ENCODE assay signal across 9 mouse cellular contexts in genomic region chr14:104465483-104466235, GRCm38 (mm10). TPM values are rescaled to one million over a fixed set of nuclear protein-coding genes. Genes with fewer than 3 reads are reported as not detected.
DNase-seq lines count a peak whose midpoint lies in the region; ATAC-seq and TF ChIP-seq lines count a peak whose summit lies in the region.
"Had no signal": no experiment of that assay in that cellular context is flagged by ENCODE, and none has a peak within 500 bp of the region (broad histone marks: within the 10 kb centered on the region; RNA-seq: fewer than 3 reads in every experiment).

No protein-coding gene starts in this region.

- H3K4me2 ChIP-seq in forebrain, postnatal 0 days (ENCODE audit: low read depth), result peak overlapping the region; percentile 49
- H3K4me2 ChIP-seq in limb, embryonic 15.5 days, result peak overlapping the region; percentile 55
- peak overlapping the region; percentile 80 for H3K4me2 ChIP-seq in neural tube, embryonic 15.5 days

- 0 out of 2 replicates have a peak overlapping the region, but pooled peaks have one; percentile 25 for H3K9ac ChIP-seq in ES-E14 (ENCODE audit: insufficient read depth, low read depth, low read length, poor library complexity, severe bottlenecking)
- H3K9ac ChIP-seq in forebrain, postnatal 0 days, result 0 out of 2 replicates have a peak overlapping the region, but pooled peaks have one; percentile 3
- H3K9ac ChIP-seq in limb, embryonic 15.5 days, result no peak overlapping the region
- peak overlapping the region; percentile 41 for H3K9ac ChIP-seq in neural tube, embryonic 15.5 days (replicated peaks)

- H3K4me3 ChIP-seq in ES-E14 (ENCODE audit: insufficient read depth in 1 of 2, low read depth in 1 of 2, low read length in 2 of 2, poor library complexity in 1 of 2, severe bottlenecking in 1 of 2), result peak overlapping the region; percentile 43 to 52
- peak overlapping the region; percentile 29 for H3K4me3 ChIP-seq in forebrain, postnatal 0 days (ENCODE audit: low read depth, low read length)
- H3K4me3 ChIP-seq in limb, embryonic 15.5 days, result peak overlapping the region; percentile 52
- peak overlapping the region; percentile 58 for H3K4me3 ChIP-seq in neural tube, embryonic 15.5 days (replicated peaks)
- H3K4me3 ChIP-seq: erythroblast, embryonic 14.5 days had no signal

- H3K9me3 ChIP-seq in ES-E14 (ENCODE audit: control insufficient read depth, insufficient read depth, low read depth, low read length), result no peaks in the 10 kb centered on the region
- H3K9me3 ChIP-seq in forebrain, postnatal 0 days (ENCODE audit: low read length), result no peaks in the 10 kb centered on the region
- no peaks in the 10 kb centered on the region for H3K9me3 ChIP-seq in limb, embryonic 15.5 days
- no peaks in the 10 kb centered on the region for H3K9me3 ChIP-seq in neural tube, embryonic 15.5 days (replicated peaks)

- in situ Hi-C loops in ES-E14 (cut with MboI; ENCODE audit: low sequenced_read_pairs in 2 of 2, unreplicated experiment in 2 of 2), result no loop called here

- TF ChIP-seq CTCF in forebrain, postnatal 0 days (IDR thresholded peaks at IDR 0.05; ENCODE audit: low read depth), result 0 out of 2 replicates have a peak, but pooled peaks have one; percentile 14

- no peak for ATAC-seq in forebrain, postnatal 0 days
- no peak for ATAC-seq in limb, embryonic 15.5 days (ENCODE audit: insufficient number of reproducible peaks, low FRiP score, low TSS enrichment, low read depth)
- no peak for ATAC-seq in neural tube, embryonic 15.5 days (ENCODE audit: low FRiP score)
- ATAC-seq in megakaryocyte-erythroid progenitor cell, adult 5-6 weeks (replicated peaks; ENCODE audit: low FRiP score, low TSS enrichment, poor library complexity, severe bottlenecking), result no peak

- DNase-seq in adrenal gland, postnatal 14 days, result peak; percentile 22
- no peak for DNase-seq in adrenal gland, adult 8-10 months
- DNase-seq in ES-E14 (ENCODE audit: low read depth, low spot score), result no peak
- DNase-seq in forebrain, postnatal 0 days, result no peak
- DNase-seq in frontal cortex, postnatal 14 days (ENCODE audit: low spot score in 2 of 2), result no peak

- peaks cover 0 to 5% of the 10 kb centered on the region in 2 experiments; a peak in 1 of 4 replicates for H3K4me1 ChIP-seq in ES-E14 (ENCODE audit: control insufficient read depth in 2 of 2, insufficient read depth in 2 of 2, low read length in 2 of 2, poor library complexity in 1 of 2)
- no peaks in the 10 kb centered on the region for H3K4me1 ChIP-seq in forebrain, postnatal 0 days (ENCODE audit: insufficient read depth)
- H3K4me1 ChIP-seq in limb, embryonic 15.5 days, result peaks cover 27% of the 10 kb centered on the region
- peaks cover 33% of the 10 kb centered on the region for H3K4me1 ChIP-seq in neural tube, embryonic 15.5 days

- H3K36me3 ChIP-seq in ES-E14 (ENCODE audit: control insufficient read depth, insufficient read depth, low read length, poor library complexity, severe bottlenecking), result no peaks in the 10 kb centered on the region; the same call in 1 of the 2 replicates
- no peaks in the 10 kb centered on the region for H3K36me3 ChIP-seq in forebrain, postnatal 0 days (ENCODE audit: insufficient read depth)
- H3K36me3 ChIP-seq in limb, embryonic 15.5 days, result no peaks in the 10 kb centered on the region
- H3K36me3 ChIP-seq in neural tube, embryonic 15.5 days, result no peaks in the 10 kb centered on the region

- H3K27ac ChIP-seq in ES-E14 (ENCODE audit: insufficient read depth, low read depth, low read length, poor library complexity, severe bottlenecking), result no peak overlapping the region
- H3K27ac ChIP-seq in forebrain, postnatal 0 days (ENCODE audit: low read depth, low read length), result no peak overlapping the region
- H3K27ac ChIP-seq in limb, embryonic 15.5 days, result no peak overlapping the region
- peak overlapping the region; percentile 67 for H3K27ac ChIP-seq in neural tube, embryonic 15.5 days (replicated peaks)

- 2% methylated on average over 64 of the region's 64 CpGs for WGBS in forebrain, postnatal 0 days
- WGBS in limb, embryonic 15.5 days, result under 1% methylated on average over 63 of the region's 64 CpGs
- WGBS in neural tube, embryonic 15.5 days, result under 1% methylated on average over 62 of the region's 64 CpGs

- H3K27me3 ChIP-seq in forebrain, postnatal 0 days (ENCODE audit: insufficient read depth, low read length), result peaks cover 81% of the 10 kb centered on the region
- peaks cover 94% of the 10 kb centered on the region for H3K27me3 ChIP-seq in limb, embryonic 15.5 days
- H3K27me3 ChIP-seq in neural tube, embryonic 15.5 days (replicated peaks), result peaks cover 66% of the 10 kb centered on the region

TF ChIP-seq in ES-E14, 5 proteins besides CTCF, POLR2A, EP300 and RAD21:
- no peak for TF ChIP-seq ZNF384 (IDR thresholded peaks at IDR 0.05; ENCODE audit: low read depth, low read length)
- TF ChIP-seq ZC3H11A (IDR thresholded peaks at IDR 0.05; ENCODE audit: borderline replicate concordance, low read depth, low read length), result no peak
- no peak for TF ChIP-seq HCFC1 (IDR thresholded peaks at IDR 0.05; ENCODE audit: borderline replicate concordance, insufficient read depth, low read length)
- TF ChIP-seq CHD2 (IDR thresholded peaks at IDR 0.05; ENCODE audit: low read depth, low read length), result no peak
- no peak for TF ChIP-seq MAFK (IDR thresholded peaks at IDR 0.05; ENCODE audit: insufficient read depth, low read depth, low read length)

RNA-seq across cellular contexts. Expression of gene Pou4f1, which starts 2.1 kb away (rescaled TPM):
- 0.34 and 0.59 TPM in 2 replicates for total RNA-seq in adrenal gland, postnatal 14 days (2021)
- total RNA-seq in adrenal gland, adult 8-10 months (2022), result 1 to 10 TPM in 1 of 4 experiments, under 1 TPM in 3; 0.13 to 1.0 (median 0.51) TPM
- total RNA-seq in ES-E14 (2012; rRNA removed), result 1.6 and 2.9 TPM in 2 replicates
- total RNA-seq in forebrain, postnatal 0 days (2014; rRNA removed), result 0.77 and 2.9 TPM in 2 replicates
- 1.7 and 6.3 TPM in 2 replicates for polyA plus RNA-seq in forebrain, postnatal 0 days (2015; fragmentation: Nextera tagmentation; extraction: Ambion mirVana)
- polyA plus RNA-seq in limb, embryonic 15.5 days (2015; fragmentation: Nextera tagmentation; extraction: Ambion mirVana), result 0.76 and 0.77 TPM in 2 replicates
- 58.7 and 73.4 TPM in 2 replicates for polyA plus RNA-seq in neural tube, embryonic 15.5 days (2015; fragmentation: Nextera tagmentation; extraction: Ambion mirVana)
- total RNA-seq in megakaryocyte-erythroid progenitor cell, adult 5-6 weeks (2014; fragmentation: Nextera tagmentation), result 0.52 TPM in 1 of 2 replicates, not detected in the other
- total RNA-seq in megakaryocyte-erythroid progenitor cell, adult 5-6 weeks (2017), result 0.19 and 0.34 TPM in 2 replicates
- polyA plus RNA-seq: erythroblast, embryonic 14.5 days had no signal

RNA-seq across cellular contexts. Expression of gene Rnf219, which starts 56.8 kb away (rescaled TPM):
- 8.3 and 8.9 TPM in 2 replicates for total RNA-seq in adrenal gland, postnatal 14 days (2021)
- 10 to 100 TPM in 3 of 4 experiments, 1 to 10 TPM in 1; 8.9 to 14.6 (median 11.1) TPM for total RNA-seq in adrenal gland, adult 8-10 months (2022)
- total RNA-seq in ES-E14 (2012; rRNA removed), result 2.9 and 3.0 TPM in 2 replicates
- 12.0 and 12.8 TPM in 2 replicates for total RNA-seq in forebrain, postnatal 0 days (2014; rRNA removed)
- polyA plus RNA-seq in forebrain, postnatal 0 days (2015; fragmentation: Nextera tagmentation; extraction: Ambion mirVana), result 10.5 and 17.9 TPM in 2 replicates
- 25.7 and 28.7 TPM in 2 replicates for polyA plus RNA-seq in limb, embryonic 15.5 days (2015; fragmentation: Nextera tagmentation; extraction: Ambion mirVana)
- polyA plus RNA-seq in neural tube, embryonic 15.5 days (2015; fragmentation: Nextera tagmentation; extraction: Ambion mirVana), result 30.7 and 32.3 TPM in 2 replicates
- 11.0 and 15.8 TPM in 2 replicates for total RNA-seq in megakaryocyte-erythroid progenitor cell, adult 5-6 weeks (2014; fragmentation: Nextera tagmentation)
- 30.2 and 32.2 TPM in 2 replicates for total RNA-seq in megakaryocyte-erythroid progenitor cell, adult 5-6 weeks (2017)
